ENCODE assay signal across 26 mouse cellular contexts in genomic region chr1:127366111-127366510, GRCm38 (mm10).
DNase-seq lines count a peak whose midpoint lies in the region; ATAC-seq and TF ChIP-seq lines count a peak whose summit lies in the region.
"Had no signal": no experiment of that assay in that cellular context is flagged by ENCODE, and none has a peak within 500 bp of the region (broad histone marks: within the 10 kb centered on the region; RNA-seq: fewer than 3 reads in every experiment).

No protein-coding gene starts in this region.

- ATAC-seq in forebrain, embryonic 12.5 days (ENCODE audit: low FRiP score), result no peak
- no peak for ATAC-seq in forebrain, postnatal 0 days
- ATAC-seq in intestine, embryonic 15.5 days, result 0 out of 2 replicates have a peak, but pooled peaks have one; percentile 28
- no peak for ATAC-seq in intestine, postnatal 0 days
- no peak for ATAC-seq in midbrain, embryonic 11.5 days (ENCODE audit: low FRiP score)
- ATAC-seq: liver, embryonic 12.5 days; liver, postnatal 0 days; midbrain, embryonic 13.5 days had no signal

- H3K36me3 ChIP-seq in forebrain, embryonic 12.5 days (replicated peaks), result peaks cover 7% of the 10 kb centered on the region
- peaks cover 20% of the 10 kb centered on the region for H3K36me3 ChIP-seq in forebrain, postnatal 0 days (ENCODE audit: insufficient read depth)
- 0 out of 2 replicates have a peak, but pooled peaks cover 2% of the 10 kb centered on the region for H3K36me3 ChIP-seq in intestine, embryonic 15.5 days
- peaks cover 42% of the 10 kb centered on the region for H3K36me3 ChIP-seq in intestine, postnatal 0 days (ENCODE audit: control insufficient read depth, insufficient read depth)
- peaks cover 37% of the 10 kb centered on the region for H3K36me3 ChIP-seq in midbrain, embryonic 10.5 days
- H3K36me3 ChIP-seq in midbrain, embryonic 11.5 days (ENCODE audit: control insufficient read depth, insufficient read depth, low read length), result 0 out of 2 replicates have a peak, but pooled peaks cover 3% of the 10 kb centered on the region

- no peak overlapping the region for H3K4me2 ChIP-seq in forebrain, embryonic 12.5 days
- no peak overlapping the region for H3K4me2 ChIP-seq in forebrain, postnatal 0 days (ENCODE audit: low read depth)
- H3K4me2 ChIP-seq in intestine, embryonic 15.5 days (replicated peaks), result no peak overlapping the region
- H3K4me2 ChIP-seq in intestine, postnatal 0 days (replicated peaks; ENCODE audit: low read depth), result no peak overlapping the region
- H3K4me2 ChIP-seq in midbrain, embryonic 11.5 days, result no peak overlapping the region
- H3K4me2 ChIP-seq: heart, embryonic 15.5 days; hindbrain, embryonic 15.5 days; liver, embryonic 12.5 days; midbrain, embryonic 13.5 days; neural tube, embryonic 15.5 days had no signal

- H3K27me3 ChIP-seq in forebrain, embryonic 12.5 days, result no peaks in the 10 kb centered on the region
- H3K27me3 ChIP-seq in forebrain, postnatal 0 days (ENCODE audit: insufficient read depth, low read length), result no peaks in the 10 kb centered on the region
- H3K27me3 ChIP-seq in intestine, embryonic 15.5 days (replicated peaks), result no peaks in the 10 kb centered on the region
- no peaks in the 10 kb centered on the region for H3K27me3 ChIP-seq in intestine, postnatal 0 days (replicated peaks; ENCODE audit: control insufficient read depth, insufficient read depth, low read length)
- H3K27me3 ChIP-seq in midbrain, embryonic 10.5 days (ENCODE audit: low read depth, poor library complexity, severe bottlenecking), result no peaks in the 10 kb centered on the region
- no peaks in the 10 kb centered on the region for H3K27me3 ChIP-seq in midbrain, embryonic 11.5 days (ENCODE audit: control insufficient read depth, insufficient read depth, low read length)
- H3K27me3 ChIP-seq: CH12.LX; heart, embryonic 15.5 days; hindbrain, embryonic 15.5 days; liver, embryonic 12.5 days; midbrain, embryonic 13.5 days; neural tube, embryonic 15.5 days had no signal

- H3K9me3 ChIP-seq in forebrain, embryonic 12.5 days, result no peaks in the 10 kb centered on the region
- H3K9me3 ChIP-seq in forebrain, postnatal 0 days (ENCODE audit: low read length), result no peaks in the 10 kb centered on the region
- H3K9me3 ChIP-seq in intestine, embryonic 15.5 days, result no peaks in the 10 kb centered on the region
- no peaks in the 10 kb centered on the region for H3K9me3 ChIP-seq in intestine, postnatal 0 days (ENCODE audit: control insufficient read depth)
- H3K9me3 ChIP-seq in midbrain, embryonic 10.5 days (replicated peaks), result no peaks in the 10 kb centered on the region
- no peaks in the 10 kb centered on the region for H3K9me3 ChIP-seq in midbrain, embryonic 11.5 days (ENCODE audit: control insufficient read depth, low read length)
- H3K9me3 ChIP-seq: heart, embryonic 15.5 days; hindbrain, embryonic 15.5 days; liver, embryonic 12.5 days; midbrain, embryonic 13.5 days; neural tube, embryonic 15.5 days had no signal

- no peak overlapping the region for H3K4me3 ChIP-seq in forebrain, embryonic 12.5 days (replicated peaks)
- no peak overlapping the region for H3K4me3 ChIP-seq in forebrain, postnatal 0 days (ENCODE audit: low read depth, low read length)
- H3K4me3 ChIP-seq in intestine, embryonic 15.5 days (replicated peaks), result no peak overlapping the region
- H3K4me3 ChIP-seq in intestine, postnatal 0 days (ENCODE audit: low read depth, low read length), result no peak overlapping the region
- H3K4me3 ChIP-seq in midbrain, embryonic 10.5 days, result no peak overlapping the region
- no peak overlapping the region for H3K4me3 ChIP-seq in midbrain, embryonic 11.5 days (ENCODE audit: low read depth, low read length)
- H3K4me3 ChIP-seq: erythroblast, embryonic 14.5 days; heart, embryonic 15.5 days; hindbrain, embryonic 15.5 days; liver, embryonic 12.5 days; midbrain, embryonic 13.5 days; neural tube, embryonic 15.5 days had no signal

- WGBS in forebrain, embryonic 12.5 days, result 68% methylated on average over 10 of the region's 10 CpGs
- WGBS in forebrain, postnatal 0 days, result 68% methylated on average over 10 of the region's 10 CpGs
- WGBS in intestine, embryonic 15.5 days, result 66% methylated on average over 10 of the region's 10 CpGs
- WGBS in intestine, postnatal 0 days, result 64% methylated on average over 10 of the region's 10 CpGs
- 72% methylated on average over 10 of the region's 10 CpGs for WGBS in midbrain, embryonic 10.5 days
- 62% methylated on average over 10 of the region's 10 CpGs for WGBS in midbrain, embryonic 11.5 days

- TF ChIP-seq CTCF in forebrain, postnatal 0 days (IDR thresholded peaks at IDR 0.05; ENCODE audit: low read depth), result no peak
- TF ChIP-seq CTCF in intestine, postnatal 0 days (IDR thresholded peaks at IDR 0.05; ENCODE audit: low read depth), result no peak

- H3K4me1 ChIP-seq in forebrain, embryonic 12.5 days, result peaks cover 4% of the 10 kb centered on the region; the same call in 1 of the 2 replicates
- no peaks in the 10 kb centered on the region for H3K4me1 ChIP-seq in forebrain, postnatal 0 days (ENCODE audit: insufficient read depth)
- H3K4me1 ChIP-seq in intestine, embryonic 15.5 days (replicated peaks), result no peaks in the 10 kb centered on the region
- no peaks in the 10 kb centered on the region for H3K4me1 ChIP-seq in intestine, postnatal 0 days (replicated peaks; ENCODE audit: control insufficient read depth, insufficient read depth, low read length)
- H3K4me1 ChIP-seq in midbrain, embryonic 10.5 days, result peaks cover 8% of the 10 kb centered on the region
- H3K4me1 ChIP-seq in midbrain, embryonic 11.5 days (ENCODE audit: control insufficient read depth, insufficient read depth, low read length), result no peaks in the 10 kb centered on the region
- H3K4me1 ChIP-seq: hindbrain, embryonic 15.5 days; midbrain, embryonic 13.5 days; neural tube, embryonic 15.5 days had no signal

- DNase-seq in forebrain, postnatal 0 days, result no peak
- DNase-seq in lung, adult 18-20 months, result peak; percentile 11 to 45
- DNase-seq in lung, postnatal 14 days, result no peak
- no peak for DNase-seq in midbrain, embryonic 10.5 days (ENCODE audit: low spot score)
- no peak for DNase-seq in midbrain, embryonic 11.5 days (ENCODE audit: low spot score, missing footprints)
- DNase-seq: adrenal gland, adult 8-10 months; cerebellum, adult 2 months; cerebellum, postnatal 14 days; gastrocnemius, postnatal 10 days; heart, postnatal 4 days; kidney, adult 8-10 months; kidney, postnatal 36 days; left cerebral cortex, postnatal 4 days; liver, postnatal 0 days; retina, postnatal 1 day; right cerebral cortex, postnatal 14 days had no signal

- H3K27ac ChIP-seq in forebrain, embryonic 12.5 days, result 0 out of 2 replicates have a peak overlapping the region, but pooled peaks have one; percentile 19
- no peak overlapping the region for H3K27ac ChIP-seq in forebrain, postnatal 0 days (ENCODE audit: low read depth, low read length)
- H3K27ac ChIP-seq in intestine, embryonic 15.5 days, result no peak overlapping the region
- no peak overlapping the region for H3K27ac ChIP-seq in intestine, postnatal 0 days (ENCODE audit: low read depth, low read length)
- H3K27ac ChIP-seq in midbrain, embryonic 10.5 days (replicated peaks), result 0 out of 2 replicates have a peak overlapping the region, but pooled peaks have one; percentile 38
- H3K27ac ChIP-seq in midbrain, embryonic 11.5 days (ENCODE audit: low read depth, low read length), result no peak overlapping the region
- H3K27ac ChIP-seq: heart, embryonic 15.5 days; hindbrain, embryonic 15.5 days; liver, embryonic 12.5 days; midbrain, embryonic 13.5 days; neural tube, embryonic 15.5 days had no signal

- H3K9ac ChIP-seq in forebrain, embryonic 12.5 days, result no peak overlapping the region
- H3K9ac ChIP-seq in forebrain, postnatal 0 days, result no peak overlapping the region
- H3K9ac ChIP-seq in intestine, embryonic 15.5 days, result no peak overlapping the region
- no peak overlapping the region for H3K9ac ChIP-seq in intestine, postnatal 0 days (ENCODE audit: low read depth, low read length)
- H3K9ac ChIP-seq in midbrain, embryonic 11.5 days (ENCODE audit: low read length), result no peak overlapping the region
- H3K9ac ChIP-seq: heart, embryonic 15.5 days; hindbrain, embryonic 15.5 days; liver, embryonic 12.5 days; liver, postnatal 0 days; midbrain, embryonic 13.5 days; neural tube, embryonic 15.5 days had no signal

Comparison
In these comparisons a context has a peak if more than half of its experiments do, and no peak if none do; other contexts are left out.
1. H3K27ac ChIP-seq: peak in forebrain, embryonic 12.5 days (single experiment) and midbrain, embryonic 10.5 days (single experiment); none in forebrain, postnatal 0 days (single experiment), intestine, embryonic 15.5 days (single experiment), intestine, postnatal 0 days (single experiment) and midbrain, embryonic 11.5 days (single experiment).
2. DNase-seq: peak in lung, adult 18-20 months (2 of 2); none in forebrain, postnatal 0 days (single experiment), lung, postnatal 14 days (single experiment), midbrain, embryonic 10.5 days (single experiment) and midbrain, embryonic 11.5 days (single experiment).